Mouse (Mus musculus) lung, adult 2 months (tissue): Measurements from ENCODE around the gene Gtpbp6. TPM values are rescaled to one million over a fixed set of nuclear protein-coding genes. Genes with fewer than 3 reads are reported as not detected.

ENCODE experiments used
- DNase-seq: peaks from one replicate; pipeline ENCODE4 v3.0.0; 2022
- H3K4me1 ChIP-seq: fragments of 200-500 bp; 2 replicates; pipeline ENCODE4 v1.6.1; 2011; ENCODE audit warnings: low read length; ENCODE audit not compliant: control insufficient read depth, insufficient read depth
- H3K4me3 ChIP-seq: fragments of 200-500 bp; replicated peaks from 2 replicates; pipeline ENCODE3; 2011; ENCODE audit warnings: low read depth, mild to moderate bottlenecking, control low read depth, low read length; ENCODE audit errors: extremely low read depth
- CTCF ChIP-seq: fragments of 200-500 bp; IDR thresholded peaks from 2 replicates; pipeline ENCODE4 v1.5.1; 2011; ENCODE audit warnings: mild to moderate bottlenecking, low read length, control low read depth; ENCODE audit not compliant: insufficient read depth
- POLR2A ChIP-seq: fragments of 200-500 bp; IDR thresholded peaks from 2 replicates; pipeline ENCODE4 v1.6.1; 2011; ENCODE audit warnings: low read depth, mild to moderate bottlenecking, control low read depth, low read length, borderline replicate concordance; ENCODE audit errors: extremely low read depth
- WGBS: fragments of 180-500 bp; shearing (Covaris S2); methylation state at CpG from one replicate; pipeline ENCODE4 v1.1.7; 2018; 5-methylcytosine and 5-hydroxymethylcytosine counted together
- polyA plus RNA-seq: library from polyadenylated mRNA; depleted of rRNA; stranded (reverse); fragments of >200 nt; gene quantifications from 2 replicates; pipeline ENCODE4 v1.2.3, GENCODE M21; 2012

The Gtpbp6 gene
- polyA plus RNA-seq, 1 experiment = 114 TPM

DNA sequence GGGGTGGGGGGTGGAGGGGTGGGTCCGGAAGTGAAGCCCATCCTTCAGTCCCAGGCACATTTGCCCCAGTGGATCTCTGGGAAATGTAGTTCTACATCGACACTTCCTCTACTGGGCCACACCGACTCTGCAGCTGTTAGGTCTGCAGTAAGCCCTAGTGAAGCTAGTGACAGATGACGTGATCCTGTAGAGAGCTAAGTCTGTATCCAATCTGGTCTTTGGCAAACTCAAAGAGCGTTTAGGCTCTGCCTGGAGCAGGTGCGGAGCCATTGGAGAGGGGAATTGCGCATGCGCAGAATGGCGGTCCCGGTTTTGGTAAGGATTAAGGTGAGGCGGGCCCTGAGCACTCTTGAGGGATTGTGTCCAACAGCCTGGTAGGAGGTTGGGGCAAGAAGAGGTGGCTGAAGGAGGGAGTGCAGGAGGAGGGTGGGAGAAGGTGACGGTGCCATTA is 2.0 kb upstream of the Gtpbp6 start, which contains the start of gene Zfp605:
Zfp605 (plus strand) TSS at position 102 of the 451 bp plus-strand sequence.
- Histone ChIP-seq H3K4me1 (peaks cover 3% of the 10 kb centered on the region; the same call in 1 of the 2 replicates), H3K4me3 (peak within 1 kb of the TSS; percentile 76)
- no peak for TF ChIP-seq CTCF
- TF ChIP-seq POLR2A = peak; percentile 19; the same call in 1 of the 2 replicates
- DNase-seq = peak; percentile 93
- WGBS = under 1% methylated on average over 12 of the region's 12 CpGs

DNA sequence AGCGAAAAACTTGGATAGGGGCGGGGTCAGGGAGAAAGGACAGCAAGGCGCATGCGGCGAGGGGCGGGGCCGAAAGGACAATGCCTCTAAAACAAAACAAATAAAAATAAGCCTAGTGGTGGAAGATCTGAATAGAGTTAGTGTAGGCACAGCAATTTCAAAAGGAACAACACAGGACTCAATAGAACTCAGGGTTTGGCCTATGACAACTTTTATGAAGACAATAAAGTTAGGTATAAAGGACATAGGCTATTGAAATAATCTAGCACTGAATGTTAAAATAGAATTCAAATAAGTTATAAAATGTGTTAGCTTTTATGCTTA is 270 bp upstream of the Gtpbp6 start:
- 0% methylated on average over 7 of the region's 7 CpGs for WGBS
- DNase-seq = no peak
- peak overlapping the region; percentile 93 for H3K4me3 ChIP-seq
- no peak for TF ChIP-seq POLR2A
- TF ChIP-seq CTCF = 0 out of 2 replicates have a peak, but pooled peaks have one; percentile 5
- H3K4me1 ChIP-seq = peaks cover 3% of the 10 kb centered on the region; the same call in 1 of the 2 replicates

GRCm38 (mm10) chr5:110106901-110107564 is 964 bp downstream of the Gtpbp6 start:
- H3K4me3 ChIP-seq = peak overlapping the region; percentile 93
- TF ChIP-seq POLR2A (no peak), CTCF (no peak)
- peaks cover 5% of the 10 kb centered on the region for H3K4me1 ChIP-seq
- DNase-seq = no peak
- WGBS = 21% methylated on average over 39 of the region's 41 CpGs

DNA sequence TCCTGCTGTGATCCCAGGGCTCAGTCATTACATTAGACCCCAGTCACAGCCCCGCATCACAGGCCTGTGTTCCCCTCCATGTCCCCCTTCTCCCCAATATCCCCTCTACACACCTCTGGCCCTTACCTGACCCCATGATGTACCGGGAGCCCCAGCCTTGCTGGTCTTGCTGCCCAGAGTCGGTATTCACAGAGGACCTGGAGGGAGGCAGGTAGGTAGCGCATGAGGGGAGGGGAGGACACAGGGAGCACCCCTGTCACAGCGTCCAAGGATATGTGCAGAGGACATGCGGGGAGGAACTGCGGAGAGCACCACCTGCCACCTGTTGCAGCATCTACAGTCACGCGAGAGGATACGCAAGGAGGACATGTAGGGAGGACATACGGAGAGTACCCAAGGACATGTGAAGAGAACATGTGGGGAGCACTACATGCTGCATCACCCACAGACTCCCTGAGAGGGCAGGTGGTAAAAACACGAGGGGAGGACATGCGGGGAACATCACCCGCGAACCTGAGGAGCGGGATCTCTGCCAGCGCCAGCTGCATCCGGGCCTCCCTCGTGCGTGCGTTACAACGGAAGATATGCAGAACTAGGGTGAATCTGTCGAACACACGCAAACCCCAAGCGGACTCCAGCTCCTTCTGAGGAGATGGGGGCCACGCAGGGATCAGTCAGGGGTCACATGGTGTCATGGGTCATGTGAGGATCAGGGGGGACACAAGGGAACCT is 1.7 kb downstream of the Gtpbp6 start:
- H3K4me3 ChIP-seq = peak overlapping the region; percentile 93
- no peak for TF ChIP-seq CTCF
- no peak for TF ChIP-seq POLR2A
- DNase-seq = no peak
- 94% methylated on average over 26 of the region's 26 CpGs for WGBS
- H3K4me1 ChIP-seq = peaks cover 10% of the 10 kb centered on the region

GRCm38 (mm10) chr5:110104616-110105380 is 3.2 kb downstream of the Gtpbp6 start:
- no peak for DNase-seq
- Histone ChIP-seq H3K4me3 (no peak overlapping the region), H3K4me1 (peaks cover 17% of the 10 kb centered on the region)
- TF ChIP-seq CTCF (no peak), POLR2A (no peak)
- whole genome bisulfite sequencing = 94% methylated on average over 36 of the region's 36 CpGs

DNA sequence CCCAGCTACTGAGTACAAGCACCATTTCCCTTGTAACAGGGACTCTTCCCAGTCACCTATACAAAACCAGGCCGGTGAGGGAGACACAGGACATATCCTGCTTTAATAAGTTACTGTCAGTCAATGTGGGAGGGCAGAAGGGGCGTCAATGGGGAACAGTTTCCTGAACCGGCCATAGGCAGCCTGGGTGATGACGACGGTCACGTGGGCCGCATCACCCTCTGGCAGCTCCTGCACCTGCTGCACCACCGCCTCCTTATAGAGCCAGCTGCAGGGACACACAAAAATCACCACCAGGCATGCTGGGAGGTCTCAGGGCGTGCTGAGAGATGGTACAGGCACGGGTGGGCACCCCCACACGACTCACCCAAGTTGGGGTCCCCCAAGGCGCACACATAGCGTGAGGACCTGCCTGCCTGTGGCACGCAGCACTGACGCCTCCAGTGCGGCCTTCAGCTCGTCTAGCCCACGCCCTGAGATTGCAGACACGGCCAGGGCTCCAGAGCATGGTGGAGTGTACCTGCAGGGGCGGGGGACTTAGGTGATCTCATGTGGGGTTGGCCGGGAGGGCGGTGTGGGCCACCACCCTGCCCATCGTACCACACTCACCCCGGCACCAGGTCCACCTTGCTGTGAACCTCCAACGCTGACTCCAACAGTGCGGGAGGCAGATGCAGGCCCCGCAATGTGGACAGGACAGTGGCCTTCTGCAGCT is 3.9 kb downstream of the Gtpbp6 start:
- 95% methylated on average over 27 of the region's 27 CpGs for WGBS
- H3K4me3 ChIP-seq = no peak overlapping the region
- no peak for DNase-seq
- TF ChIP-seq POLR2A = no peak
- TF ChIP-seq CTCF = no peak
- H3K4me1 ChIP-seq = peaks cover 18% of the 10 kb centered on the region

GRCm38 (mm10) chr5:110102853-110103625 is 5.0 kb downstream of the Gtpbp6 start:
- H3K4me1 ChIP-seq = peaks cover 19% of the 10 kb centered on the region
- 94% methylated on average over 19 of the region's 19 CpGs for WGBS
- TF ChIP-seq CTCF = no peak
- TF ChIP-seq POLR2A = no peak
- no peak for DNase-seq
- H3K4me3 ChIP-seq = no peak overlapping the region

- DNase-seq = no peak
- H3K4me3 ChIP-seq = no peak overlapping the region
- peaks cover 19% of the 10 kb centered on the region for H3K4me1 ChIP-seq
- TF ChIP-seq POLR2A (peak; percentile 11; the same call in 1 of the 2 replicates), CTCF (no peak)
- WGBS = 84% methylated on average over 13 of the region's 13 CpGs
Observed at GRCm38 (mm10) chr5:110102429-110102828, 5.6 kb downstream of the Gtpbp6 start.
